Mouse (Mus musculus): ENCODE measurements at regions not wholly inside any gene's neighbourhood (a gene's known extent, or its start where the extent isn't known, plus 50 kb on each side); places are given as distances from the start of the nearest gene placed in this dataset.

DNA sequence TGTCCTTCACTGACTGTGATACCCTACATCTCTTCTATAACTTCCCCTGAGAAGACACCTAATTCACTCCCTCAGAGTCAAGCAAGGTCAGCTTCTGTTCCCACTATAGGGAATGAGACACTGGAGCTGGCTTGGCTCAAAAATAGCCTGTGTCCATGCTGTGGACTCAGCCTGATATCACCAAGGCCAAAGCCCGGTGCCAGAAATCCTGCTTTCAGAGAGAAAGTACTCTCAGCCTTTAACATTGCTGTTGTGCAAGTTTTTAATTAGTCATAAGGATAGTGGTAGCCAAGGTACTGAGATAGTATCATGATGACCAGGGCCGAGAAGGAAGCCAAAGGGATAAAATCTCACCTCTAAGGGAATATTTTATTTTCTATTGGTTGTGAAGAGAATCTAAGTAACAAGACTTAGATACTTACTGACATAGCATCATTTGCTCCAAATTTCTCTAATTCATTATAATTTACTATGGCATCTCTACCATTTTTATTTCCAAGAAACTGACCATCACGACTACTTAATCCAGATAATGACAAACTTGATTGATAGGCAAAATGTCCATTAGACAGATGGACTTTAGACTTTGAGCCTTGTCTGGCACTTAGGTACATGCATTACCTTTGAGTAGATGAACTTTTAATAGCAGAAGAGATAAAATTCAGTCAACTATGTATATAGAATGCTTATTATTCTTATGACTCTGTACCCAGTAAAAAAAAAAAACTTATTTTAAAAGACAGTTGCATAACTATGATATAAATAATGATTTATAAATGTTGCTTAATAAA lies 64.7 kb upstream of the Nrip1 start:
- H3K4me1 ChIP-seq, result peaks cover 6% of the 10 kb centered on the region; the same call in 1 of the 2 replicates
- no peak for DNase-seq (ENCODE audit: low spot score)
- no peak overlapping the region for H3K27ac ChIP-seq (replicated peaks)
- H3K4me3 ChIP-seq, result no peak overlapping the region
- H3K27me3 ChIP-seq (replicated peaks; ENCODE audit: low read depth, poor library complexity, severe bottlenecking), result no peaks in the 10 kb centered on the region
- WGBS, result 83% methylated on average over 3 of the region's 3 CpGs
- H3K36me3 ChIP-seq (replicated peaks), result no peaks in the 10 kb centered on the region
- no peaks in the 10 kb centered on the region for H3K9me3 ChIP-seq

DNA sequence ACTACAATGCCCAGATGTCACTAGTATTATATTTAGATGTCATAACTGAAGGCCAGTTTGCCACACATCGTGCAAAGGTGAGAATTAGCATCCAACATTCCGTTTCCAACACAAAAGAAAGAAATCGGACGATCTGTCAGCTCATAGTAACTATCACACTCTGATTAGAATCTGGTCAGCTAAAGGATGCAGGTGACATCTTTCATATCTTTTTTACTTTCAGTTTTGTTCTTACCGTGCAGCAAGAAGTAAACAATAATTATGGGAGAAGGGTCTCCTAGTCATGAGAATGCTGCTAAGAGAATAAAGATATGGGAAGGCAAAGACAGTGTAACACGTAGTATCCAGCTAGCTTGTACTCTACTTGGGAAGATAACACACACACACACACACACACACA lies 62.7 kb upstream of the Nrip1 start:
- Histone ChIP-seq H3K4me3 (no peak overlapping the region), H3K9me3 (no peaks in the 10 kb centered on the region), H3K36me3 (replicated peaks) (no peaks in the 10 kb centered on the region), H3K4me1 (peaks cover 6% of the 10 kb centered on the region; the same call in 1 of the 2 replicates), H3K27ac (replicated peaks) (no peak overlapping the region), H3K27me3 (replicated peaks; ENCODE audit: low read depth, poor library complexity, severe bottlenecking) (no peaks in the 10 kb centered on the region)
- 88% methylated on average over 6 of the region's 6 CpGs for WGBS
- DNase-seq (ENCODE audit: low spot score), result no peak

DNA sequence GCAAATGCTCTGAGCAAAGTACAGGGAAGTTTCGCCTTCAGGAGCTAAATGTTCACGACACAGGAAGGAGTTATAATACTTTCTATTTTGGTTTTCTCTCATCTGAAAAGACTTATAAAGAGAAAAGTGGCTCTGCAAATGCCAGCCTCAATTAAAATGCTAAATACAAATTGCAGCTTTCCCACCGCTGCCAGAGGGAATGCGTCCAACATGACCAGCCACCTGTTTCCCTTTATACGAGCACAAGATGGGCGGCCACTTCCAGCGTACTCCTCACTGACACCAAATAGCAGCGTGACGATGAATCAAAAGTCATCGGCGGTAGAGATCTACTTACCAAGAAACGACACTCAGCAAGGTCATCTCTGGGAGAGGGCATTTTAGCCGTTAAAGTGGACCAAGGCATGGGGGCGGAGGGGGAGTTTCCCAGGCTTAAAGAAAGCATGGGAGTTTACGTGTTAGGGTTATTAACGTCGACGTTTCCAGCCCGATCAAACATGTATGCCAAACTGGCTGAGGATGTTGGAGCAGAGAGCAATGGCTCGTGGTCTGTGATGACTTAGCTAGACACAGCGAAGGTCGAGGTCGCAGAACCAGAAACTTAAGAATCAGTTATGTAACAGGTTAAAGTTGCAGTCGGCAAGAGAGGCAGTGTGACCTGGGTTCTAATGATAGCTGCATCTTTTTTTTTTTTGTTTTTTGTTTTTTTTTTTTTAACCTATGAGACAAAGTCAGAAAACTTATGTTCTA lies 59.6 kb upstream of the Nrip1 start:
- Histone ChIP-seq H3K27me3 (replicated peaks; ENCODE audit: low read depth, poor library complexity, severe bottlenecking) (no peaks in the 10 kb centered on the region), H3K4me1 (peaks cover 6% of the 10 kb centered on the region), H3K4me3 (no peak overlapping the region), H3K36me3 (replicated peaks) (no peaks in the 10 kb centered on the region), H3K27ac (replicated peaks) (no peak overlapping the region), H3K9me3 (no peaks in the 10 kb centered on the region)
- DNase-seq (ENCODE audit: low spot score), result no peak
- WGBS, result 80% methylated on average over 24 of the region's 24 CpGs

DNA sequence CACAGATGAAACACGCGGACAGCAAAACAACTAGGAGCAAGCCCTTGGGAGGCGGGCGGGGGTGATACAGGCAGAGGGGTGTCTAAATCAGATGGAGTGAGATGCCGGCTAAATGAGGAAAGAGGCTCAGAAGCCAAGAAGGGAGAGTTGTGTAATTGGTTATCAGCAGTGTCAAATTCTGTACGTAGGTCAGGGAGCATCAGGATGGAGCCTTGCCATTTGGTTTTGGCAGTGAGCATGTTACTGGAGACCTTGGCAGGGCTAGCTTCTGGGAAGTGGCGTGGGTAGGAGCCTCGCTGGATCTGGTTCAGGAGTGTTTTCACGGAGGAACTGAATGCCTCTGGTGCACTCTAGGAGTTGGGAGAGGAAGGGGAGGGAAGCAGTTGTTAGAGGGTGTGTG lies 58.7 kb upstream of the Nrip1 start:
- Histone ChIP-seq H3K36me3 (replicated peaks) (no peaks in the 10 kb centered on the region), H3K27ac (replicated peaks) (no peak overlapping the region), H3K4me3 (no peak overlapping the region), H3K27me3 (replicated peaks; ENCODE audit: low read depth, poor library complexity, severe bottlenecking) (no peaks in the 10 kb centered on the region), H3K9me3 (no peaks in the 10 kb centered on the region), H3K4me1 (peaks cover 6% of the 10 kb centered on the region)
- 82% methylated on average over 9 of the region's 9 CpGs for WGBS
- DNase-seq (ENCODE audit: low spot score), result no peak

DNA sequence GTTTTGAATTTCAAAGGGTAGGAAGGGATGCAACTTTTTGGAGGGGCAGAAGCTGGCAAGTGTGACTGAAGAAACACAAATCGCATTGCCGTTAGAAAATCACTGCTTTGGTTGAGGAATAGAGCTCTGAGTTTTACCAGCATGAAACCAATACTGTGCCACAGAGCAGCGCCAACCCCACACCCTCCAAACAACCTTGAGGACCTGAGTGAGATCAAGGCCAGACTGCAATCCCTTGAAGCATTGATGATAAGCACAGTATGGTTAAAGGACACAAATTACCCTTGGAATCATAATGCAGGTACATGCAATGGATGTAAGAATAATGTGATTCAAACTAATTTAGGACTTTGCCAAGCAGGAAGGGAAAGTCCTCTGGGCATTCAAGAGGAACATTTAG lies 55.5 kb upstream of the Nrip1 start:
- H3K4me3 ChIP-seq, result no peak overlapping the region
- 93% methylated on average over 3 of the region's 3 CpGs for WGBS
- no peak overlapping the region for H3K27ac ChIP-seq (replicated peaks)
- H3K9me3 ChIP-seq, result no peaks in the 10 kb centered on the region
- no peaks in the 10 kb centered on the region for H3K27me3 ChIP-seq (replicated peaks; ENCODE audit: low read depth, poor library complexity, severe bottlenecking)
- peaks cover 3% of the 10 kb centered on the region for H3K4me1 ChIP-seq
- DNase-seq (ENCODE audit: low spot score), result no peak
- H3K36me3 ChIP-seq (replicated peaks), result no peaks in the 10 kb centered on the region

DNA sequence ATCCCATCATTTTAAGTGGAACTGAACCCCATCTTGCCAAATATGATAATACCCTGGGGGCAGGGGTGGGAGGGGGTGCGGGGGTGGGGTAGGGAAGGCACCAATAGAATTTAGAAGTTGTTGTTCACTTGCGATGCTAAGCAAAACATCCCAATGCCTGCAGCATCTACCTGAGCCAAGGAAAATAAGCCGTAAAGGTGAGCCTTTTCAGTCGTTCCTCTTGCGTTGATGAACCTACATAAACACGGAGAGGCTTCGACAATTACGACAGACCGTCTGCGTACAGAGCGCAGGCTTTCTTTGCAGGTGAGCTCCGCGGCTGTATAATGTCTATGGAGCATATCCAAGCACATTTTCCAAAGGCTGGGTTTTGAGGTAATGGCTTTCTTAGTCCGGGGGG lies 50.3 kb upstream of the Nrip1 start:
- Histone ChIP-seq H3K36me3 (replicated peaks) (no peaks in the 10 kb centered on the region), H3K27ac (replicated peaks) (no peak overlapping the region), H3K4me1 (no peaks in the 10 kb centered on the region), H3K9me3 (no peaks in the 10 kb centered on the region), H3K27me3 (replicated peaks; ENCODE audit: low read depth, poor library complexity, severe bottlenecking) (no peaks in the 10 kb centered on the region), H3K4me3 (no peak overlapping the region)
- WGBS, result 89% methylated on average over 14 of the region's 14 CpGs
- DNase-seq (ENCODE audit: low spot score), result no peak
